Mouse (Mus musculus): ENCODE results near the gene Ints2.

GRCm38 (mm10) chr11:86174173-86174572 lies 83.2 kb downstream of the Ints2 start:
- no peak for TF ChIP-seq GATA1 (IDR thresholded peaks at IDR 0.05; ENCODE audit: borderline replicate concordance, low read length)
- no peak for TF ChIP-seq FLI1 (IDR thresholded peaks at IDR 0.05; ENCODE audit: low read length)

All from megakaryocyte, embryonic 14.5 days (primary cell).